Mouse (Mus musculus): ENCODE measurements around the gene Epn3. TPM values are rescaled to one million over a fixed set of nuclear protein-coding genes. Genes with fewer than 3 reads are reported as not detected.

Epn3 gene
- polyA plus RNA-seq, 1 experiment from 2014 or later, result 1.1 TPM

GRCm38 (mm10) chr11:94466333-94466855 is 33.4 kb downstream of the Epn3 start:
- no peak for ATAC-seq (ENCODE audit: low FRiP score)
- Histone ChIP-seq H3K4me2 (no peak overlapping the region), H3K27me3 (replicated peaks) (no peaks in the 10 kb centered on the region), H3K36me3 (peaks cover 9% of the 10 kb centered on the region; the same call in 1 of the 2 replicates), H3K4me3 (replicated peaks) (no peak overlapping the region), H3K9ac (replicated peaks) (no peak overlapping the region), H3K27ac (replicated peaks) (no peak overlapping the region), H3K9me3 (replicated peaks) (no peaks in the 10 kb centered on the region), H3K4me1 (peaks cover 69% of the 10 kb centered on the region)
- 88% methylated on average over 17 of the region's 17 CpGs for WGBS

- Histone ChIP-seq H3K9ac (replicated peaks) (no peak overlapping the region), H3K4me2 (no peak overlapping the region), H3K27me3 (replicated peaks) (no peaks in the 10 kb centered on the region), H3K36me3 (peaks cover 15% of the 10 kb centered on the region), H3K4me1 (peaks cover 47% of the 10 kb centered on the region), H3K27ac (replicated peaks) (peak overlapping the region; percentile 63; the same call in 1 of the 2 replicates), H3K9me3 (replicated peaks) (no peaks in the 10 kb centered on the region), H3K4me3 (replicated peaks) (no peak overlapping the region)
- ATAC-seq (ENCODE audit: low FRiP score), result no peak
- WGBS, result 3% methylated on average over 2 of the region's 2 CpGs
Measured at GRCm38 (mm10) chr11:94464170-94464569, 35.6 kb downstream of the Epn3 start.

- WGBS, result 93% methylated on average over 11 of the region's 11 CpGs
Measured at GRCm38 (mm10) chr11:94461856-94462255, 37.9 kb downstream of the Epn3 start.

GRCm38 (mm10) chr11:94457001-94457400 is 42.8 kb downstream of the Epn3 start:
- no peak overlapping the region for H3K4me2 ChIP-seq
- H3K27ac ChIP-seq (replicated peaks), result no peak overlapping the region
- no peak overlapping the region for H3K9ac ChIP-seq (replicated peaks)
- 87% methylated on average over 15 of the region's 15 CpGs for WGBS
- peaks cover 16% of the 10 kb centered on the region for H3K4me1 ChIP-seq
- H3K36me3 ChIP-seq, result peaks cover 33% of the 10 kb centered on the region
- no peak overlapping the region for H3K4me3 ChIP-seq (replicated peaks)
- no peaks in the 10 kb centered on the region for H3K27me3 ChIP-seq (replicated peaks)
- no peaks in the 10 kb centered on the region for H3K9me3 ChIP-seq (replicated peaks)
- ATAC-seq (ENCODE audit: low FRiP score), result no peak

More at GRCm38 (mm10) chr11:94461856-94462255, 37.9 kb downstream of the Epn3 start:
- H3K4me1 ChIP-seq, result peaks cover 25% of the 10 kb centered on the region
- no peak overlapping the region for H3K27ac ChIP-seq (replicated peaks)
- no peaks in the 10 kb centered on the region for H3K9me3 ChIP-seq (replicated peaks)
- H3K9ac ChIP-seq (replicated peaks), result no peak overlapping the region
- H3K4me2 ChIP-seq, result no peak overlapping the region
- no peaks in the 10 kb centered on the region for H3K27me3 ChIP-seq (replicated peaks)
- peaks cover 31% of the 10 kb centered on the region for H3K36me3 ChIP-seq
- H3K4me3 ChIP-seq (replicated peaks), result no peak overlapping the region
- ATAC-seq (ENCODE audit: low FRiP score), result no peak

GRCm38 (mm10) chr11:94456347-94456746 is 43.4 kb downstream of the Epn3 start:
- Histone ChIP-seq H3K4me3 (replicated peaks) (no peak overlapping the region), H3K36me3 (peaks cover 27% of the 10 kb centered on the region), H3K4me2 (no peak overlapping the region), H3K27ac (replicated peaks) (no peak overlapping the region), H3K9me3 (replicated peaks) (no peaks in the 10 kb centered on the region), H3K27me3 (replicated peaks) (no peaks in the 10 kb centered on the region), H3K4me1 (peaks cover 16% of the 10 kb centered on the region), H3K9ac (replicated peaks) (no peak overlapping the region)
- WGBS, result 84% methylated on average over 3 of the region's 3 CpGs
- ATAC-seq (ENCODE audit: low FRiP score), result no peak

- WGBS, result 57% methylated on average over 10 of the region's 10 CpGs
- peaks cover 19% of the 10 kb centered on the region for H3K4me1 ChIP-seq
- H3K9ac ChIP-seq (replicated peaks), result no peak overlapping the region
- no peak overlapping the region for H3K27ac ChIP-seq (replicated peaks)
- peaks cover 27% of the 10 kb centered on the region for H3K36me3 ChIP-seq
- no peaks in the 10 kb centered on the region for H3K27me3 ChIP-seq (replicated peaks)
- H3K4me3 ChIP-seq (replicated peaks), result no peak overlapping the region
- H3K4me2 ChIP-seq, result no peak overlapping the region
- ATAC-seq (ENCODE audit: low FRiP score), result no peak
- H3K9me3 ChIP-seq (replicated peaks), result no peaks in the 10 kb centered on the region
Measured at GRCm38 (mm10) chr11:94455161-94455820, 44.5 kb downstream of the Epn3 start.

- ATAC-seq (ENCODE audit: low FRiP score), result no peak
- 50% methylated on average over 5 of the region's 5 CpGs for WGBS
- Histone ChIP-seq H3K4me2 (no peak overlapping the region), H3K9me3 (replicated peaks) (no peaks in the 10 kb centered on the region), H3K4me3 (replicated peaks) (no peak overlapping the region), H3K27me3 (replicated peaks) (no peaks in the 10 kb centered on the region), H3K27ac (replicated peaks) (0 out of 2 replicates have a peak overlapping the region, but pooled peaks have one; percentile 41), H3K4me1 (peaks cover 24% of the 10 kb centered on the region), H3K36me3 (peaks cover 25% of the 10 kb centered on the region), H3K9ac (replicated peaks) (no peak overlapping the region)
Measured at GRCm38 (mm10) chr11:94454756-94455155, 45.0 kb downstream of the Epn3 start.

GRCm38 (mm10) chr11:94451091-94451773 is 48.5 kb downstream of the Epn3 start:
- no peaks in the 10 kb centered on the region for H3K36me3 ChIP-seq
- 70% methylated on average over 12 of the region's 12 CpGs for WGBS
- no peak overlapping the region for H3K4me3 ChIP-seq (replicated peaks)
- no peak overlapping the region for H3K9ac ChIP-seq (replicated peaks)
- no peak overlapping the region for H3K4me2 ChIP-seq
- H3K4me1 ChIP-seq, result peaks cover 32% of the 10 kb centered on the region
- no peak overlapping the region for H3K27ac ChIP-seq (replicated peaks)
- no peaks in the 10 kb centered on the region for H3K27me3 ChIP-seq (replicated peaks)
- H3K9me3 ChIP-seq (replicated peaks), result no peaks in the 10 kb centered on the region
- no peak for ATAC-seq (ENCODE audit: low FRiP score)

GRCm38 (mm10) chr11:94449886-94450285 is 49.9 kb downstream of the Epn3 start:
- Histone ChIP-seq H3K27me3 (replicated peaks) (no peaks in the 10 kb centered on the region), H3K4me2 (no peak overlapping the region), H3K27ac (replicated peaks) (peak overlapping the region; percentile 61), H3K4me1 (peaks cover 35% of the 10 kb centered on the region), H3K9ac (replicated peaks) (no peak overlapping the region), H3K36me3 (no peaks in the 10 kb centered on the region), H3K9me3 (replicated peaks) (no peaks in the 10 kb centered on the region), H3K4me3 (replicated peaks) (no peak overlapping the region)
- ATAC-seq (ENCODE audit: low FRiP score), result no peak
- 59% methylated on average over 5 of the region's 5 CpGs for WGBS

- WGBS, result 27% methylated on average over 8 of the region's 8 CpGs
- Histone ChIP-seq H3K36me3 (no peaks in the 10 kb centered on the region), H3K9me3 (replicated peaks) (no peaks in the 10 kb centered on the region), H3K27ac (replicated peaks) (peak overlapping the region; percentile 61), H3K9ac (replicated peaks) (no peak overlapping the region), H3K4me3 (replicated peaks) (no peak overlapping the region), H3K4me1 (peaks cover 35% of the 10 kb centered on the region), H3K4me2 (no peak overlapping the region), H3K27me3 (replicated peaks) (no peaks in the 10 kb centered on the region)
- ATAC-seq (ENCODE audit: low FRiP score), result no peak
Measured at GRCm38 (mm10) chr11:94449239-94449638, 50.5 kb downstream of the Epn3 start.

- WGBS, result 13% methylated on average over 3 of the region's 3 CpGs
- H3K9ac ChIP-seq (replicated peaks), result no peak overlapping the region
- no peak for ATAC-seq (ENCODE audit: low FRiP score)
- H3K9me3 ChIP-seq (replicated peaks), result no peaks in the 10 kb centered on the region
- H3K27ac ChIP-seq (replicated peaks), result no peak overlapping the region
- H3K4me2 ChIP-seq, result no peak overlapping the region
- H3K4me3 ChIP-seq (replicated peaks), result no peak overlapping the region
- no peaks in the 10 kb centered on the region for H3K27me3 ChIP-seq (replicated peaks)
- H3K4me1 ChIP-seq, result peaks cover 48% of the 10 kb centered on the region
- 0 out of 2 replicates have a peak, but pooled peaks cover 5% of the 10 kb centered on the region for H3K36me3 ChIP-seq
Measured at GRCm38 (mm10) chr11:94447017-94447416, 52.8 kb downstream of the Epn3 start.

GRCm38 (mm10) chr11:94445300-94445699 is 54.5 kb downstream of the Epn3 start:
- no peak overlapping the region for H3K4me3 ChIP-seq (replicated peaks)
- no peak for ATAC-seq (ENCODE audit: low FRiP score)
- peaks cover 62% of the 10 kb centered on the region for H3K4me1 ChIP-seq
- H3K36me3 ChIP-seq, result 0 out of 2 replicates have a peak, but pooled peaks cover 5% of the 10 kb centered on the region
- no peak overlapping the region for H3K9ac ChIP-seq (replicated peaks)
- 53% methylated on average over 4 of the region's 4 CpGs for WGBS
- H3K4me2 ChIP-seq, result no peak overlapping the region
- H3K9me3 ChIP-seq (replicated peaks), result no peaks in the 10 kb centered on the region
- no peak overlapping the region for H3K27ac ChIP-seq (replicated peaks)
- H3K27me3 ChIP-seq (replicated peaks), result no peaks in the 10 kb centered on the region
